Mouse (Mus musculus): ENCODE measurements around the gene Arhgef17. TPM values are rescaled to one million over a fixed set of nuclear protein-coding genes. Genes with fewer than 3 reads are reported as not detected.

The Arhgef17 gene
- total RNA-seq, 1 experiment = 23.2 TPM

DNA sequence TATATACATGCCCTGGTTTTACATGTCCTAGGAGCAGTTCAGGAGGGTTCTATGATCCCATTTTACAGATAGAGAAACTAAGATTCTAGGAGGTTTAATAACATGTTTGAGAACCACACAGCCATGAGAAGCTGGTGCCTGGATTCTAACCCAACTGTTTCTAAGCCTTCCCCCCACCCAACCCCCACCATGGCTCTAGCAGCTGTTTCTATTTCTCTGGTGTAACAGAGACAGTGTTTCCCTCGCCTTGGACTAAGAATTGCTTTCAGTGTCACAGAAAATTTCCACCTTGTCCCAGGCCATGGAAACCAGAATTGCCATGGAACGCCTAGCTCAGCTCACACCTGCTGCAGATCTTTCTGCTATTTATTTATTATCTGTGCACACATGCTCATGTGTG, 28.6 kb upstream of the Arhgef17 start:
- H3K27ac ChIP-seq (ENCODE audit: insufficient read depth, low read depth, low read length, poor library complexity, severe bottlenecking) = no peak overlapping the region
- H3K9me3 ChIP-seq (ENCODE audit: control insufficient read depth, insufficient read depth, low read depth, low read length) = no peaks in the 10 kb centered on the region
- no peaks in the 10 kb centered on the region for H3K4me1 ChIP-seq (ENCODE audit: control insufficient read depth in 2 of 2, insufficient read depth in 2 of 2, low read length in 2 of 2, poor library complexity in 1 of 2)
- in situ Hi-C loops (cut with MboI; ENCODE audit: low sequenced_read_pairs in 2 of 2, unreplicated experiment in 2 of 2) = no loop called here
- no peak overlapping the region for H3K4me3 ChIP-seq (ENCODE audit: insufficient read depth in 1 of 2, low read depth in 1 of 2, low read length in 2 of 2, poor library complexity in 1 of 2, severe bottlenecking in 1 of 2)
- no peak overlapping the region for H3K9ac ChIP-seq (ENCODE audit: insufficient read depth, low read depth, low read length, poor library complexity, severe bottlenecking)
- TF ChIP-seq MAFK (IDR thresholded peaks at IDR 0.05; ENCODE audit: insufficient read depth, low read depth, low read length) = no peak
- H3K36me3 ChIP-seq (ENCODE audit: control insufficient read depth, insufficient read depth, low read length, poor library complexity, severe bottlenecking) = no peaks in the 10 kb centered on the region
- DNase-seq (ENCODE audit: low read depth, low spot score) = no peak

DNA sequence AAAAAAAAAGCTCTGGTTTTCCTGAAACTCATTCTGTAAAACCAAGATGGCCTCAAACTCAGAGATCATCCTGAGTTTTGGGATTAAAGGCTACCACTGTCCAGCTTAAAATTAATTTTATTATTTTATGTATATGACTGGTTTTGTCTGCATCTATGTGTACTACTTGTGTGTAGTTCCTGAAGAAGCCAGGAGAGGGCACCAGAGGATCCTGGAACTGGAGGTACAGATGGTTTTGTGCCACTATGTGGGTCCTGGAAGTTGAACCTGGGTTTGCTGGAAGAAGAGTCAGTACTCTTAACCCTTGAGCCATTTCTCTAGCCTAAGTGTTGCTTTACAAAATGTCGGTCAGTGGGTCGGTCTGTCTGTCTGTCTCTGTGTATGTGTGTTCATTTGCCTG, 26.5 kb upstream of the Arhgef17 start:
- Histone ChIP-seq H3K27ac (ENCODE audit: insufficient read depth, low read depth, low read length, poor library complexity, severe bottlenecking) (no peak overlapping the region), H3K4me3 (ENCODE audit: insufficient read depth in 1 of 2, low read depth in 1 of 2, low read length in 2 of 2, poor library complexity in 1 of 2, severe bottlenecking in 1 of 2) (no peak overlapping the region), H3K36me3 (ENCODE audit: control insufficient read depth, insufficient read depth, low read length, poor library complexity, severe bottlenecking) (no peaks in the 10 kb centered on the region), H3K4me1 (ENCODE audit: control insufficient read depth in 2 of 2, insufficient read depth in 2 of 2, low read length in 2 of 2, poor library complexity in 1 of 2) (no peaks in the 10 kb centered on the region), H3K9me3 (ENCODE audit: control insufficient read depth, insufficient read depth, low read depth, low read length) (no peaks in the 10 kb centered on the region), H3K9ac (ENCODE audit: insufficient read depth, low read depth, low read length, poor library complexity, severe bottlenecking) (no peak overlapping the region)
- no peak for TF ChIP-seq HCFC1 (IDR thresholded peaks at IDR 0.05; ENCODE audit: borderline replicate concordance, insufficient read depth, low read length)
- TF ChIP-seq CHD2 (IDR thresholded peaks at IDR 0.05; ENCODE audit: low read depth, low read length) = no peak
- TF ChIP-seq ZNF384 (IDR thresholded peaks at IDR 0.05; ENCODE audit: low read depth, low read length) = no peak
- no peak for TF ChIP-seq MAFK (IDR thresholded peaks at IDR 0.05; ENCODE audit: insufficient read depth, low read depth, low read length)
- TF ChIP-seq ZC3H11A (IDR thresholded peaks at IDR 0.05; ENCODE audit: borderline replicate concordance, low read depth, low read length) = peak; percentile 68
- DNase-seq (ENCODE audit: low read depth, low spot score) = peak; percentile 71
- in situ Hi-C loops (cut with MboI; ENCODE audit: low sequenced_read_pairs in 2 of 2, unreplicated experiment in 2 of 2) = no loop called here

DNA sequence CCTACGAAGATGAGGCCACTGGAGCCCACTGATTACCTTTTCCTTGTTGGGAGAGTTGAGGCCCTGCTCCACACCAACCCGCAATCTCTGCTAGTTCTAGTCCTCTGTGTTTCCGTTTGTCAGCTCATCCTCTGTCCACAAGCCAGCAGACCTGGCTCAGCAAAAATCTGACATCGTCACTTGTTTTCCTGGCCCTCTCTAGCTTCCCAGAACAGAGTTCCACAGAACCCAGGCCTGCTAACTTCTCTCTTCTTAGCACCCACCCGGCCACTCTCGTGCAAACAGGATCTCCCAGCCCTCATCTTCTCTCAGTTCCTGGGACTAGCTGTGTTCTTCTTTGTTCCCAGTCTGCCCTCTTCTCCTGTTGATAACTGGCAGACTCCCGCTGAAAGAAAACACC, 20.8 kb upstream of the Arhgef17 start:
- H3K4me3 ChIP-seq (ENCODE audit: insufficient read depth in 1 of 2, low read depth in 1 of 2, low read length in 2 of 2, poor library complexity in 1 of 2, severe bottlenecking in 1 of 2) = no peak overlapping the region
- H3K27ac ChIP-seq (ENCODE audit: insufficient read depth, low read depth, low read length, poor library complexity, severe bottlenecking) = no peak overlapping the region
- no peak for DNase-seq (ENCODE audit: low read depth, low spot score)
- H3K4me1 ChIP-seq (ENCODE audit: control insufficient read depth in 2 of 2, insufficient read depth in 2 of 2, low read length in 2 of 2, poor library complexity in 1 of 2) = peaks cover 0 to 3% of the 10 kb centered on the region in 2 experiments; a peak in 1 of 4 replicates
- no peaks in the 10 kb centered on the region for H3K9me3 ChIP-seq (ENCODE audit: control insufficient read depth, insufficient read depth, low read depth, low read length)
- no peak for TF ChIP-seq ZC3H11A (IDR thresholded peaks at IDR 0.05; ENCODE audit: borderline replicate concordance, low read depth, low read length)
- TF ChIP-seq CHD2 (IDR thresholded peaks at IDR 0.05; ENCODE audit: low read depth, low read length) = no peak
- TF ChIP-seq MAFK (IDR thresholded peaks at IDR 0.05; ENCODE audit: insufficient read depth, low read depth, low read length) = no peak
- TF ChIP-seq ZNF384 (IDR thresholded peaks at IDR 0.05; ENCODE audit: low read depth, low read length) = no peak
- TF ChIP-seq HCFC1 (IDR thresholded peaks at IDR 0.05; ENCODE audit: borderline replicate concordance, insufficient read depth, low read length) = no peak
- H3K9ac ChIP-seq (ENCODE audit: insufficient read depth, low read depth, low read length, poor library complexity, severe bottlenecking) = no peak overlapping the region
- no peaks in the 10 kb centered on the region for H3K36me3 ChIP-seq (ENCODE audit: control insufficient read depth, insufficient read depth, low read length, poor library complexity, severe bottlenecking)
- in situ Hi-C loops (cut with MboI; ENCODE audit: low sequenced_read_pairs in 2 of 2, unreplicated experiment in 2 of 2) = no loop called here

DNA sequence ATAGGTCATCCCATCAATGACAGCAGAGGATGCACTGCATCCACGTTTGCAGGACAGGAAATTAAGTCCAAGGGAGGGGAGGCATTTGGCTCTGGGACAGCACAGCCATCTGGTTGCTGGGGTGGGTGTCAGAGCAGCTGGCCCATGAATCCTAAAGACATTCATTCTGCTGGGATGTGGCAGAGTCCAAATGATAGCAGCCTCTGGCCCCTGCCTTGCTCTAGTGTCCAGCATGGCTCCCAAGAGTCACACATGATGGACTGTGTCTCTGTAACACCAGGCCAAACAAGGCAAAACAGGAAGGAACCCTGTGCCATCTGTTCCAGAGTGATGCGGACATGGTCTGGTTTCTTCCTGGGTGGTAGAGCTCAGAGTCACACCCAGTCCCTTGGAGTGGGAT, 20.0 kb upstream of the Arhgef17 start:
- TF ChIP-seq MAFK (IDR thresholded peaks at IDR 0.05; ENCODE audit: insufficient read depth, low read depth, low read length) (no peak), ZNF384 (IDR thresholded peaks at IDR 0.05; ENCODE audit: low read depth, low read length) (no peak), CHD2 (IDR thresholded peaks at IDR 0.05; ENCODE audit: low read depth, low read length) (no peak)
- no peaks in the 10 kb centered on the region for H3K36me3 ChIP-seq (ENCODE audit: control insufficient read depth, insufficient read depth, low read length, poor library complexity, severe bottlenecking)
- H3K9me3 ChIP-seq (ENCODE audit: control insufficient read depth, insufficient read depth, low read depth, low read length) = no peaks in the 10 kb centered on the region
- H3K4me3 ChIP-seq (ENCODE audit: insufficient read depth in 1 of 2, low read depth in 1 of 2, low read length in 2 of 2, poor library complexity in 1 of 2, severe bottlenecking in 1 of 2) = no peak overlapping the region
- H3K27ac ChIP-seq (ENCODE audit: insufficient read depth, low read depth, low read length, poor library complexity, severe bottlenecking) = no peak overlapping the region
- no peak for DNase-seq (ENCODE audit: low read depth, low spot score)
- no peak overlapping the region for H3K9ac ChIP-seq (ENCODE audit: insufficient read depth, low read depth, low read length, poor library complexity, severe bottlenecking)
- in situ Hi-C loops (cut with MboI; ENCODE audit: low sequenced_read_pairs in 2 of 2, unreplicated experiment in 2 of 2) = no loop called here
- peaks cover 0 to 3% of the 10 kb centered on the region in 2 experiments; a peak in 1 of 4 replicates for H3K4me1 ChIP-seq (ENCODE audit: control insufficient read depth in 2 of 2, insufficient read depth in 2 of 2, low read length in 2 of 2, poor library complexity in 1 of 2)

DNA sequence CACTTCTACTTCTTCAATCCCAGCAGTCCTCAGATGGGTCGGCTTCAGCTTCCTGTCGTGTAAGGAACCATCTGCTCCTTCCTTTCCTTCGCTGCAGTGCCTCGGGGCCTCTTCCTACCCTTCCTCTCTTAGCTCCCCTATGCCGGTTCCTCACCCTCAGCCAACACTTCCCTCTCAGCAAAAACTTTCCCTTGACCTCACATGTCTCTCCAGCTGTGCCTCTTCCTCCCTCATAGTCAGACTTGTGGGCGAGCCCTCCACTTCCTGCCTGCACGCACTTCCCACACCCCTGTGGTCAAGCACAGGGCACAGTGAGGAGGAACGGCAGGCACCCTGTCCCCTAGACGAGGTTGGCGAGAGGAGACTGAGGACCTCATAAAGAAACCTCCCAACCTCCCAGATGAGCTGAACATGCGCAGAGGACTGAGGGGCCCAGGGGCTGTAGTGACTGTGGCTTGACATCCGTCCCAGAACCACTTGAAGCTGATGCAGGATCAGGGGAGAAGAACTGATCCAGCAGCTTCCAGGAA, 18.6 kb upstream of the Arhgef17 start:
- Histone ChIP-seq H3K36me3 (ENCODE audit: control insufficient read depth, insufficient read depth, low read length, poor library complexity, severe bottlenecking) (no peaks in the 10 kb centered on the region), H3K9ac (ENCODE audit: insufficient read depth, low read depth, low read length, poor library complexity, severe bottlenecking) (no peak overlapping the region), H3K27ac (ENCODE audit: insufficient read depth, low read depth, low read length, poor library complexity, severe bottlenecking) (no peak overlapping the region; the same call in 1 of the 2 replicates), H3K9me3 (ENCODE audit: control insufficient read depth, insufficient read depth, low read depth, low read length) (no peaks in the 10 kb centered on the region), H3K4me3 (ENCODE audit: insufficient read depth in 1 of 2, low read depth in 1 of 2, low read length in 2 of 2, poor library complexity in 1 of 2, severe bottlenecking in 1 of 2) (no peak overlapping the region), H3K4me1 (ENCODE audit: control insufficient read depth in 2 of 2, insufficient read depth in 2 of 2, low read length in 2 of 2, poor library complexity in 1 of 2) (peaks cover 0 to 3% of the 10 kb centered on the region in 2 experiments; a peak in 1 of 4 replicates)
- in situ Hi-C loops (cut with MboI; ENCODE audit: low sequenced_read_pairs in 2 of 2, unreplicated experiment in 2 of 2) = no loop called here
- TF ChIP-seq HCFC1 (IDR thresholded peaks at IDR 0.05; ENCODE audit: borderline replicate concordance, insufficient read depth, low read length) (no peak), ZC3H11A (IDR thresholded peaks at IDR 0.05; ENCODE audit: borderline replicate concordance, low read depth, low read length) (no peak), MAFK (IDR thresholded peaks at IDR 0.05; ENCODE audit: insufficient read depth, low read depth, low read length) (no peak), CHD2 (IDR thresholded peaks at IDR 0.05; ENCODE audit: low read depth, low read length) (no peak), ZNF384 (IDR thresholded peaks at IDR 0.05; ENCODE audit: low read depth, low read length) (no peak)
- DNase-seq (ENCODE audit: low read depth, low spot score) = no peak
